Mouse (Mus musculus) CH12.LX (cell line): ENCODE measurements around the gene Cstb.

Source experiments
- TBP ChIP-seq: conservative IDR thresholded peaks from 2 replicates; pipeline ENCODE4 v1.6.1; 2011; ENCODE audit warnings: low read depth, low read length, improper control_type of control experiment
- TCF12 ChIP-seq: IDR thresholded peaks from 2 replicates; pipeline ENCODE4 v1.6.1; 2014; ENCODE audit warnings: low read depth, mild to moderate bottlenecking, inconsistent platforms, low read length, improper control_type of control experiment
- UBTF ChIP-seq: IDR thresholded peaks from 2 replicates; pipeline ENCODE4 v1.6.1; 2012; ENCODE audit warnings: low read depth, mild to moderate bottlenecking, inconsistent platforms, low read length, improper control_type of control experiment, moderate library complexity

DNA sequence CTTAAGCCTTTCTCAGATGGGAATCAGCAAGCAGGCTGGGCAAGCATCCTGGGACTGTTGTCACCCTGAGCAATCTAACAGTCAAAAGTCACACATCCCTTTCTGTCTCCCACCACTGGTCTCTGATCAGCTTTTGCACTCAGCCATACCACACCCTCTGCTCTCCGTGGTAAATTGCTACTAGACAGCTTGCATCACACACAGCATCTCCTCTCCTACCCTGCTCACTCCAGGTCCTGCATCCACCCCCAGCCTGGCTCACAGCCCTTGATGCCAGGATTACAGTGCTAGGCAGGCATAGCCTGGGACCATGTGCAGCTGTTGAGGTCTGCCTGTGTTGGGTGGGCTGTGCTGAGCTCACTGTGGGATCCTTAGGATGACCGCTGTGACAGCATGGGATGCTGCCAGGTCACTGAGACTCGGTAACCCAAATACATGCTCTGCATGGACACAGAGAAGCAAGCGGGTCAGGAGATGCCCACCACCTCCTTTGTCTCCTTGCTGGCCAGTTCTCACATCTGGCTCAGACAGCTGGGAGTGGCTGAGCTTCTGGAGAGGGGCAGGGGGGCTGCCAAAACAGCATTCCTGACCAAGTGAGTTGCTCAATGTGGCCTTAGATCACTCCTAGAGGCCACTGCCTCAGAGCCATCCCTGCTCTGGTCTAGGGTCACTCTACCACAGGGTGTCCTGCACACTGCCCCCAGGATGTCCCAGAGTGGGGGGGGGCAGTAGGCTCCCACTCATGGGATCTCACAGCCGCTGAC is 33.1 kb downstream of the Cstb start:
- TF ChIP-seq TCF12 (no peak), TBP (no peak), UBTF (no peak)
